Mouse (Mus musculus): ENCODE measurements around the gene Wdfy1.

DNA sequence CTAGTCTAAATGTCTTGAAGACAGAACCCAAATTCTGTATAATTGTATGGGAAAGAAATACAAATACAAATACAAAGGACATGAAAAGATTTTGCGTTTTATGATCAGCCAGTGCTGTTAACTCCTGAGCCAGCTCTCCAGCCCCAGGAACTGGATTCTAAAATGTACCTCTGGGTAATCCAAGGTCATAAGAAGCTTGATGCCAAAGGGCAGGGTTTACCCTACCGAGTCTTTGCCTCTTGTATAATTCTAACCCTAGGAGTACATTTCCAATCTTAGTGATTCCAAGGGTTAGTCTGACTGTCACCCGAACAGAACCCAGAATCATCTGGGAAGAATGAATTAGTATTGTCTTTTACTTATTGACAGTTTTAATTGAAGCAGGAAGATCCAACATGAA lies 39.5 kb upstream of the Wdfy1 start:
- TF ChIP-seq CTCF (IDR thresholded peaks at IDR 0.05; ENCODE audit: insufficient read depth, low read depth, low read length) (no peak), POLR2A (IDR thresholded peaks at IDR 0.05; ENCODE audit: insufficient read depth, low read depth, low read length) (no peak)
